Mouse (Mus musculus) midbrain, embryonic 15.5 days (tissue): ENCODE measurements around the gene Ercc1. TPM values are rescaled to one million over a fixed set of nuclear protein-coding genes. Genes with fewer than 3 reads are reported as not detected.

Experiments
- microRNA counts: library from miRNA; unstranded; fragments of <30 nt; microRNA quantifications from one replicate; lab custom pipeline; 2016
- microRNA-seq: library from miRNA; unstranded; fragments of <30 nt; microRNA quantifications from one replicate; pipeline ENCODE4, GENCODE M21; 2016
- polyA plus RNA-seq: library from polyadenylated mRNA; unstranded; fragments of >200 nt; fragmentation: Nextera tagmentation; extraction: Ambion mirVana; gene quantifications from 2 replicates; pipeline ENCODE4 v1.2.1, GENCODE M21; 2015

The Ercc1 gene
- polyA plus RNA-seq, 1 experiment from 2014 or later: 83.3 TPM

MicroRNAs encoded within 50 kb of the gene (microRNA counts, 519-probe panel; counts per million panel counts)
- not detected for microRNA mmu-miR-343 (lab: Ali Mortazavi, UCI)

Small RNA genes within 50 kb of the gene (microRNA-seq; reads per million reads assigned to microRNA genes)
- gene Mir343: not detected

Other genes with a start within 250 kb of the Ercc1 start
- 6.9 and 7.3 TPM in 2 replicates for gene Gm4969, start 226.4 kb upstream of the Ercc1 start, polyA plus RNA-seq
- gene Fbxo46, start 224.9 kb upstream of the Ercc1 start, polyA plus RNA-seq: 21.1 and 21.4 TPM in 2 replicates
- gene Qpctl, start 195.5 kb upstream of the Ercc1 start, polyA plus RNA-seq: 26.4 and 27.0 TPM in 2 replicates
- 109 and 112 TPM in 2 replicates for gene Snrpd2, start 195.1 kb upstream of the Ercc1 start, polyA plus RNA-seq
- 3.5 and 4.3 TPM in 2 replicates for gene Gipr, start 178.7 kb upstream of the Ercc1 start, polyA plus RNA-seq
- 8.9 and 10.8 TPM in 2 replicates for gene Eml2, start 168.4 kb upstream of the Ercc1 start, polyA plus RNA-seq
- gene Gpr4, start 132.2 kb upstream of the Ercc1 start, polyA plus RNA-seq: 3.5 and 4.0 TPM in 2 replicates
- gene Opa3, start 116.4 kb upstream of the Ercc1 start, polyA plus RNA-seq: 37.9 and 41.1 TPM in 2 replicates
- 35.9 and 37.4 TPM in 2 replicates for gene Vasp, start 73.0 kb upstream of the Ercc1 start, polyA plus RNA-seq
- 1.1 and 1.7 TPM in 2 replicates for gene Ppm1n, start 64.7 kb upstream of the Ercc1 start, polyA plus RNA-seq
- gene Rtn2, start 62.2 kb upstream of the Ercc1 start, polyA plus RNA-seq: 112 and 121 TPM in 2 replicates
- gene Fosb, start 34.7 kb upstream of the Ercc1 start, polyA plus RNA-seq: 0.08 TPM in 1 of 2 replicates, not detected in the other
- 22.0 and 25.1 TPM in 2 replicates for gene Cd3eap, start 14.7 kb downstream of the Ercc1 start, polyA plus RNA-seq
- 2.1 and 2.5 TPM in 2 replicates for gene Ppp1r13l, start 15.0 kb downstream of the Ercc1 start, polyA plus RNA-seq
- 29.7 and 33.0 TPM in 2 replicates for gene Ercc2, start 37.2 kb downstream of the Ercc1 start, polyA plus RNA-seq
- gene Klc3, start 59.3 kb downstream of the Ercc1 start, polyA plus RNA-seq: 1.4 and 1.5 TPM in 2 replicates
- not detected in 2 replicates for gene Ckm, start 60.0 kb downstream of the Ercc1 start, polyA plus RNA-seq
- gene Mark4, start 114.0 kb downstream of the Ercc1 start, polyA plus RNA-seq: 20.4 and 20.6 TPM in 2 replicates
- gene Exoc3l2, start 118.6 kb downstream of the Ercc1 start, polyA plus RNA-seq: 0.17 and 0.57 TPM in 2 replicates
- 4.8 and 5.0 TPM in 2 replicates for gene Bloc1s3, start 163.6 kb downstream of the Ercc1 start, polyA plus RNA-seq
- gene Trappc6a, start 163.6 kb downstream of the Ercc1 start, polyA plus RNA-seq: 38.3 and 39.1 TPM in 2 replicates
- 0.74 and 0.95 TPM in 2 replicates for gene Nkpd1, start 173.1 kb downstream of the Ercc1 start, polyA plus RNA-seq
- gene Ppp1r37, start 218.3 kb downstream of the Ercc1 start, polyA plus RNA-seq: 44.0 and 48.3 TPM in 2 replicates
- 0.25 and 0.26 TPM in 2 replicates for gene Zfp296, start 232.5 kb downstream of the Ercc1 start, polyA plus RNA-seq
- 142 and 155 TPM in 2 replicates for gene Gemin7, start 232.8 kb downstream of the Ercc1 start, polyA plus RNA-seq